Mouse (Mus musculus) G1E (cell line): Measurements from ENCODE around the gene Fgfr2.

Source experiments
- CTCF ChIP-seq: IDR thresholded peaks from 2 replicates; pipeline ENCODE4 v1.5.1; 2012; ENCODE audit warnings: low read depth, low read length, inconsistent platforms, mixed read lengths
- POLR2AphosphoS5 ChIP-seq: IDR thresholded peaks from 2 replicates; pipeline ENCODE4 v1.6.1; 2012; ENCODE audit warnings: low read depth, low read length, inconsistent platforms; ENCODE audit not compliant: insufficient replicate concordance
- TAL1 ChIP-seq: conservative IDR thresholded peaks from 2 replicates; pipeline ENCODE4 v1.6.1; 2012; ENCODE audit warnings: low read depth, low read length, inconsistent platforms, mixed read lengths

DNA sequence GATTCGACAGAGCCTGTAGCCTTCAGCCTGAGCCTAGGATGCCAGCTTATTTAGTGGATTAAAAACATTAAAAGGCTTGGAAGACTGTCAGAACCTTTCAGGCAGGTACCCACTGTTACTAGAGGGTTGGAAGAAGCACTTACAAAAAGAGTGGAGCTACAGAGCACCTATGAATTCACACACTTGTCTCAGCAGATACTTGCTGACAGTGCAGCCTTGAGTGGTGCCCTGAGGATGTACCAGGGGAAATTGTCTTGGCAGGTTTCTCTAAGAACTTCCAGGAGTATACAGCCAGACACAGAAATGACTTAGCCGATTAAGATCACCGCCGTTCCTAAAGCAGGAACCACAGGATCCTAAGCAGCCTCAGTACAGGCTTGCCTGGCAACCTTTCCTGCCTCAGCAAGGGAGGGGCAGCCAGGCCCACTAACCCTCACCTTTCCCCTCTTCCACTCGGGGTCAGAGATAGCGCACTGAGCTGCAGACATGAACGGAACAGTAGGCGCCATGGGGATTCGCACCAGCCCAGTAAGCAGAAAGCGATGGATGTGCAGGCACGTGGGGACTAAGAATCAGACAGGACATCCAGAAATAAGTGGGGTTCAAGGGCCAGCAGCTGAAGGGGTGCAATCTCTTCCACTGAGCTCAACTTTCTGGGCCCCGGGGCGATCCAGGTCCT lies 39.1 kb downstream of the Fgfr2 start:
- TF ChIP-seq CTCF (no peak), TAL1 (no peak), POLR2AphosphoS5 (no peak)
